Mouse (Mus musculus): ENCODE measurements around the gene Fmc1.
A peak's percentile ranks its signal among the peaks of the same experiment; 100 is the strongest.

The Fmc1 gene

GRCm38 (mm10) chr6:38551989-38552635 is 18.8 kb downstream of the Fmc1 start:
- peak; percentile 76 for DNase-seq (ENCODE audit: low read depth, low spot score)

- no peak for DNase-seq (ENCODE audit: low read depth, low spot score)
Observed at GRCm38 (mm10) chr6:38552636-38553000, 19.3 kb downstream of the Fmc1 start.

GRCm38 (mm10) chr6:38576096-38576495 is 42.8 kb downstream of the Fmc1 start:
- DNase-seq (ENCODE audit: low read depth, low spot score): no peak

- no peak for DNase-seq (ENCODE audit: low read depth, low spot score)
Observed at GRCm38 (mm10) chr6:38580112-38580857, 47.0 kb downstream of the Fmc1 start.

- DNase-seq (ENCODE audit: low read depth, low spot score): no peak
Observed at GRCm38 (mm10) chr6:38581711-38582110, 48.4 kb downstream of the Fmc1 start.
